Mouse (Mus musculus) macrophage (primary cell): Measurements from ENCODE around the gene Erlin1. TPM values are rescaled to one million over a fixed set of nuclear protein-coding genes. Genes with fewer than 3 reads are reported as not detected.

Experiments
- H3K27ac ChIP-seq: fragments of 350-480 bp; formaldehyde crosslinking; 2 replicates; pipeline ENCODE4 v1.9.0; 2021
- H3K36me3 ChIP-seq: fragments of 350-480 bp; formaldehyde crosslinking; 2 replicates; pipeline ENCODE4 v1.9.0; 2021; ENCODE audit errors: inconsistent target
- H3K4me3 ChIP-seq: fragments of 350-480 bp; formaldehyde crosslinking; 2 replicates; pipeline ENCODE4 v1.9.0; 2021; ENCODE audit errors: inconsistent target
- H3K79me2 ChIP-seq: fragments of 350-480 bp; formaldehyde crosslinking; 2 replicates; pipeline ENCODE4 v1.9.0; 2021; ENCODE audit errors: inconsistent target
- WGBS: methylation state at CpG from one replicate; pipeline ENCODE4 v1.1.7; 2026; ENCODE audit warnings: inconsistent platforms; ENCODE audit not compliant: missing documents; 5-methylcytosine and 5-hydroxymethylcytosine counted together
- polyA plus RNA-seq: library from polyadenylated mRNA; stranded (reverse); fragments of 250-400 nt; gene quantifications from 3 replicates; pipeline ENCODE4 v1.2.4, GENCODE M21; 2018; ENCODE audit warnings: inconsistent platforms

The Erlin1 gene
- polyA plus RNA-seq, 1 experiment from 2014 or later = 30.5 TPM

- no peaks in the 10 kb centered on the region for H3K79me2 ChIP-seq
- WGBS = 90% methylated on average over 11 of the region's 11 CpGs
- H3K27ac ChIP-seq = no peak overlapping the region
- H3K4me3 ChIP-seq = no peak overlapping the region
- H3K36me3 ChIP-seq = no peaks in the 10 kb centered on the region
These were observed 70.6 kb downstream of the Erlin1 start for GRCm38 (mm10) chr19:43998802-43999527.

GRCm38 (mm10) chr19:43998101-43998500, 71.5 kb downstream of the Erlin1 start:
- WGBS = 84% methylated on average over 9 of the region's 10 CpGs

GRCm38 (mm10) chr19:43995427-43995826, 74.2 kb downstream of the Erlin1 start:
- Histone ChIP-seq H3K27ac (no peak overlapping the region), H3K79me2 (no peaks in the 10 kb centered on the region)
- 96% methylated on average over 7 of the region's 7 CpGs for WGBS

More at GRCm38 (mm10) chr19:43998101-43998500, 71.5 kb downstream of the Erlin1 start:
- H3K27ac ChIP-seq = no peak overlapping the region
- no peaks in the 10 kb centered on the region for H3K36me3 ChIP-seq
- no peaks in the 10 kb centered on the region for H3K79me2 ChIP-seq
- no peak overlapping the region for H3K4me3 ChIP-seq

GRCm38 (mm10) chr19:43992464-43992863, 77.1 kb downstream of the Erlin1 start:
- Histone ChIP-seq H3K79me2 (no peaks in the 10 kb centered on the region), H3K27ac (no peak overlapping the region)
- WGBS = 75% methylated on average over 4 of the region's 4 CpGs

More at GRCm38 (mm10) chr19:43995427-43995826, 74.2 kb downstream of the Erlin1 start:
- no peaks in the 10 kb centered on the region for H3K36me3 ChIP-seq
- no peak overlapping the region for H3K4me3 ChIP-seq

DNA sequence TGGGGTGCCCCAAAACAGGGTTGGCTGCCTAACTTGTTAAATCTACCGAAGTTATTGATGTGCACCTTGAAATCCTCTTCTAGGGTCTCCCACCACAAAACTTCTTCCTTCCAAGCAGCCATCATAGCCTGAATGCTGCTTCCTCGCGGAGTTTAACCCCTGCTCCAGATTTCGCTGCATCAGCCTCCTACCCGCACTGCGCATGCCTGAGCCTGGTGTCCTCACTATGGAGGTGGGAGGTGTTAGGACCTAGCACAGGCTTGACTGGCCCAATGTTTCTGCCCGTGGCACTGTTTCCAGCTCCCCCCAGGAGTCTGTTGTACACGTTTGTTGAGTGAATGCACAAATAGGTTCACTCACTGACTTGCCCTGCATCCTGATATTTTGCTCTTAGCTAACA, 79.2 kb downstream of the Erlin1 start:
- Histone ChIP-seq H3K36me3 (no peaks in the 10 kb centered on the region), H3K4me3 (no peak overlapping the region), H3K27ac (no peak overlapping the region), H3K79me2 (no peaks in the 10 kb centered on the region)
- WGBS = 85% methylated on average over 8 of the region's 8 CpGs

More at GRCm38 (mm10) chr19:43992464-43992863, 77.1 kb downstream of the Erlin1 start:
- H3K4me3 ChIP-seq = no peak overlapping the region
- no peaks in the 10 kb centered on the region for H3K36me3 ChIP-seq

DNA sequence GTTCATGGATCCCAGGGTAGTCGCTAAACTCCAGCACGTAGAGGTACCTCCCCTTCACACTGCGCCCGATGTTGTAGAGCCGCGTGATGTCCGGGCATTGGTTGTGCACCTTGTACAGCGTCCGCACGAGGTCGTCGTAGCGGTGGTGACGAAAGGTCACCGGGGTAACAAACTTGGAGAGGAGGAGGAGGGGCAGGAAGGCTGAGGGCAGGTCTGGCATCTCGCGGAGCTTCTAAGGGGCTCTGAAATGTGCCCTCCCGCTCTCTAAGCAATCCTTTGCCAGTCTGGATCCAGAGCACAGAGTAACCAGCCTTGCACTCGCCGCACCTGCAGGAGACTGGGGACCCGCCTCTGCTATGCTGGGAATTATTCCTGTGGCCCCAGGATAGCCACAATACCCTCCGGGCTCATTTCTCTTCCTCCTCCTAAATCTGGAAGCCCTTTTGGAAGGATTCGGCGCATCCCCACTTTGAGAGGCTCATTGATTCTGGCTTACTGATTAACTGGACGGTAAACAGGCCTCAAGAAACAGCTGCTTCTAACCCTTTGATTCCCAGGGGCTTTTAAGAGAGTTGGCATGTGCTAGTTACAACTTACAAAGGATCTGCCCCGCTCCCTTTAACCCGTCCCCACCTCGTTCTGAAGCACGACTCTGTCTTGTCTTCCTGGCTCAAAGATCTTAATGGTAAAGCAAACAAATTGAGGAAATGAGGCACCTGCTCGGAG, 83.4 kb downstream of the Erlin1 start, which contains the start of gene Cpn1:
Gene Cpn1, minus strand, starts transcription at position 488 of the 726 bp plus-strand sequence.
- Histone ChIP-seq H3K36me3 (no peaks in the 10 kb centered on the region), H3K4me3 (no peak within 1 kb of the TSS), H3K79me2 (no peaks in the 10 kb centered on the region), H3K27ac (no peak within 1 kb of the TSS)
- WGBS = 32% methylated on average over 30 of the region's 30 CpGs

Other genes starting within 250 kb of the Erlin1 start
- 10.0 to 13.6 TPM (median 12.2 TPM) in 3 replicates for gene Dnmbp, start 129.6 kb downstream of the Erlin1 start, polyA plus RNA-seq
- 0.11 TPM in 1 of 3 replicates, not detected in the others for gene Cpn1, start 83.2 kb downstream of the Erlin1 start, polyA plus RNA-seq
- gene Cyp2c23, start 40.6 kb downstream of the Erlin1 start, polyA plus RNA-seq = 0.09 TPM in 1 of 3 replicates, not detected in the others
- 20.5 to 49.0 TPM (median 40.3 TPM) in 3 replicates for gene Chuk, start 37.7 kb upstream of the Erlin1 start, polyA plus RNA-seq
- 12.7 to 13.8 TPM (median 12.9 TPM) in 3 replicates for gene Cwf19l1, start 66.1 kb upstream of the Erlin1 start, polyA plus RNA-seq
- gene Bloc1s2, start 76.7 kb upstream of the Erlin1 start, polyA plus RNA-seq = 26.5 to 60.1 TPM (median 52.8 TPM) in 3 replicates
- gene Pkd2l1, start 122.7 kb upstream of the Erlin1 start, polyA plus RNA-seq = not detected in 3 replicates
- not detected in 3 replicates for gene Scd3, start 133.5 kb upstream of the Erlin1 start, polyA plus RNA-seq
- gene Scd2, start 223.9 kb upstream of the Erlin1 start, polyA plus RNA-seq = 51.1 to 117 TPM (median 106 TPM) in 3 replicates